Mouse (Mus musculus): ENCODE data around the gene Dvl2. TPM values are rescaled to one million over a fixed set of nuclear protein-coding genes. Genes with fewer than 3 reads are reported as not detected.

Gene Dvl2
- polyA plus RNA-seq, 1 experiment from 2014 or later, result 17.9 TPM

DNA sequence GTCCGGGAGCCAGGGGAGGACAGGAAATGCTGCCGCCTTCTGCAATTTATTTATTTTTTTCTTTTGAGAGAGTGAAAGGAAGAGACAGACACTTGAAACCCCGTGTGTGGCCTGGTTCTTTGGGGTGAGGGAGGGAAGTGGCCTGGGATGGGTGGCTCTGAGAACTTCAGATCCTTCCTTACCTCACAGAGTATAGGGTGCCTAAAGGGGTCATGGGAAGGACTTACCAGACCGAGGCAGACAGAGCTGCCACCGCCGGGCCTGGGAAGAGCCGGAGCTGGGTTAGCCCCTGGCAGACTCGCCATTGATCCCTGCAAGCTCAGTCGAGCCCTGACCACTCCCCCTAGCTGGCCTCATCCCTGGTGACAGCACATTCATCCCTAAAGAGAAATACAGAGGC is 45.0 kb downstream of the Dvl2 start:
- no peak overlapping the region for H3K4me3 ChIP-seq (replicated peaks; ENCODE audit: low read length)
- H3K9me3 ChIP-seq (ENCODE audit: control insufficient read depth, low read length), result no peaks in the 10 kb centered on the region
- H3K27me3 ChIP-seq (ENCODE audit: control insufficient read depth, insufficient read depth, low read length), result no peaks in the 10 kb centered on the region
- no peaks in the 10 kb centered on the region for H3K4me1 ChIP-seq (replicated peaks; ENCODE audit: control insufficient read depth, insufficient read depth, low read length)
- H3K9ac ChIP-seq, result no peak overlapping the region
- WGBS, result 32% methylated on average over 9 of the region's 9 CpGs
- H3K36me3 ChIP-seq (replicated peaks; ENCODE audit: control insufficient read depth, insufficient read depth), result peaks cover 52% of the 10 kb centered on the region
- DNase-seq (ENCODE audit: low spot score) (no peak), ATAC-seq (ENCODE audit: low FRiP score) (no peak)
- no peak overlapping the region for H3K4me2 ChIP-seq (replicated peaks)
- H3K27ac ChIP-seq, result no peak overlapping the region

DNA sequence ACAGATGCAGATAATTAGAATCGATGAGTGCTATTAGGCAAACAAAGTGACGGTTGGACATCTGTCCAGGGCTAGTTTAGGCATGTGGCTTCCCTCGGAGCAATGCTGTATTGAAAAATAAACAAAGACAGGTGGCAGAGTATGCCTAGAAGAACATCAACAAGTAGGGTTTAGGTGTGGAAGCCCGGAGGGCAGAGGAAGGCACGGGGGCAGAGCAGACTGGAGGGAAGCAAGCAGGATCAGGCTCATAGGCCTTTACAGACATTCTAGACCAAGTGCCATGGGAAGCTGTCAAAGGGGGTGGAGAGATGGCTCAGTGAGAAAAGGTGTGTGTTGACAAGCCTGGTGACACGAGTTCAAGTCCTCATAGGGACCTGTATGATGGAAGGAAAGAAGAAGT is 49.0 kb downstream of the Dvl2 start:
- 74% methylated on average over 6 of the region's 6 CpGs for WGBS
- ATAC-seq (ENCODE audit: low FRiP score), result no peak
- Histone ChIP-seq H3K9me3 (ENCODE audit: control insufficient read depth, low read length) (no peaks in the 10 kb centered on the region), H3K4me3 (replicated peaks; ENCODE audit: low read length) (no peak overlapping the region), H3K36me3 (replicated peaks; ENCODE audit: control insufficient read depth, insufficient read depth) (peaks cover 15% of the 10 kb centered on the region), H3K4me1 (replicated peaks; ENCODE audit: control insufficient read depth, insufficient read depth, low read length) (no peaks in the 10 kb centered on the region), H3K27ac (no peak overlapping the region), H3K27me3 (ENCODE audit: control insufficient read depth, insufficient read depth, low read length) (no peaks in the 10 kb centered on the region), H3K4me2 (replicated peaks) (no peak overlapping the region), H3K9ac (no peak overlapping the region)
- DNase-seq (ENCODE audit: low spot score), result no peak

DNA sequence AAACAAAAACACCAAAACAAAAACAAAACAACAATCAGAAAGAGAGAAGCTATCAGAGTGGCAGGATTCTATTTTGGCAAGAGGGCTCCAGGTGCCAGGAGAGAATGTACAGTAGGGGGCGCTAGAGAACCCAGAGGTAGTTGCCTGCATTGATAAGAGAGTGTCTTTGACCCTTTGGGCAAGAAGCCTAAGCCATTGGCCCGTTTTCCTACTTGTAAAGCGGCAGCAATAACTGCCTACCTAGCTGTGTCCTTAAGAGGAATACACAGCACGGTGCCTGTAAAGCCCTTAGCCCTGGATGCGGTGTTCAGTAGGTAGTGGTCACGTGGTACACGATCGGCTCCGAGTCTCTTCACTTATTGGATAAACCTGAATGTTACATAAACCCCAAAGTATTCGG is 49.4 kb downstream of the Dvl2 start:
- Histone ChIP-seq H3K36me3 (replicated peaks; ENCODE audit: control insufficient read depth, insufficient read depth) (peaks cover 11% of the 10 kb centered on the region), H3K9ac (no peak overlapping the region), H3K4me1 (replicated peaks; ENCODE audit: control insufficient read depth, insufficient read depth, low read length) (no peaks in the 10 kb centered on the region), H3K9me3 (ENCODE audit: control insufficient read depth, low read length) (no peaks in the 10 kb centered on the region), H3K4me2 (replicated peaks) (no peak overlapping the region), H3K27me3 (ENCODE audit: control insufficient read depth, insufficient read depth, low read length) (no peaks in the 10 kb centered on the region), H3K27ac (no peak overlapping the region), H3K4me3 (replicated peaks; ENCODE audit: low read length) (no peak overlapping the region)
- WGBS, result 57% methylated on average over 10 of the region's 10 CpGs
- ATAC-seq (ENCODE audit: low FRiP score), result no peak
- no peak for DNase-seq (ENCODE audit: low spot score)

DNA sequence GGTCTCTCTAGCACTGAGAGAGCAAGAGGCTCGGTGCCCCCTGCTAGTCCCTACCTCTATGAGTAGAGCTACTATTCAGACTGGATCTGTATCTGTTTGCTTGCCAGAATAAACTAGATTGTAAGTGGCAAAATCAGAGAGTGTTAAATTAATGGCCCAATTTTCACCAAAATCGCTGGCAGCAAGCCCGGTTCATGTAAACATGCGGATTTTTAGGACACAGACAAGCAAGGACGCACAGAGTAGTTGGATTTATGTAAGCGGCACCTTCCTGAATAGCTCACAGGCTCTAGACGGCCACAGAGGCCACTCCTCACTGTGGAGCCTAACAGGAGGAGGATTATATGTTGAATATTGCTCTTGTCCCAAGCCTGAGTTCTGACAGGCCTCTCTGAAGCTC is 52.8 kb downstream of the Dvl2 start:
- WGBS, result 82% methylated on average over 7 of the region's 7 CpGs
- Histone ChIP-seq H3K4me3 (replicated peaks; ENCODE audit: low read length) (no peak overlapping the region), H3K9me3 (ENCODE audit: control insufficient read depth, low read length) (no peaks in the 10 kb centered on the region), H3K9ac (no peak overlapping the region), H3K27me3 (ENCODE audit: control insufficient read depth, insufficient read depth, low read length) (no peaks in the 10 kb centered on the region), H3K4me2 (replicated peaks) (no peak overlapping the region), H3K36me3 (replicated peaks; ENCODE audit: control insufficient read depth, insufficient read depth) (no peaks in the 10 kb centered on the region), H3K4me1 (replicated peaks; ENCODE audit: control insufficient read depth, insufficient read depth, low read length) (no peaks in the 10 kb centered on the region), H3K27ac (no peak overlapping the region)
- ATAC-seq (ENCODE audit: low FRiP score) (no peak), DNase-seq (ENCODE audit: low spot score) (no peak)

DNA sequence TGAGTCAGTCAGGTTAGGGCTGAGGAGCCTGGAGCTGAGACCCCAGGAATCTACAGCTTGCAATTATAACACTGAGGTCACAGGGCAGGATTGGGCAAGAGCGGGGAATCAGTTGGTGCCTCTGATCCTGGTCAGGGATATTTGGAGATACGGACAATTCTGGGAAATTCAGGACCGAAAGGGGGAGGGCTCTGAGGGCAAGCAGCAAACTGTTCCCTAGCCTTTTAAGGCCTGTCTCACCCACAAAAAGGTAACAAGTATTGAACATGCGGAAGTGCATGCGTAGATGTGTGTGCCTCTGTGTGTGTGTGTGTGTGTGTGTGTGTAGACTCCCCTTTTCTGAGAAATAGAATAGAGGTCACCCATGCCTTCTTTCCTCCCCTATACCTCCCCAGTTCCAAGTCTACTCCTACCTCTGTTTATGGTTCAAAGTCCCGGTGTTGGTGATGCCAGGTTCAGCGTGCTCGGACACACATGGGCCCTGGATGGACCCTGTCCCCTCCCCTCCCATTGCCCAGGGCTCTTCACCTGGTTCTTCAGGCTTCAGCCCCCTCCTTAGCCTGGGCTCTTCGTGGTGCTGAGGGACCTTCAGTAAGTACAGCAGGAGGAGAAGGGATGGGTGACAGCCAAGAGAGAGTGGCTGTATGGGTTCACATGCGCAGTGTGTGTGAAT is 53.6 kb downstream of the Dvl2 start, which contains the start of gene Asgr1:
Asgr1 (plus strand) TSS at position 188 of the 673 bp plus-strand sequence.
- Histone ChIP-seq H3K4me2 (replicated peaks) (no peak within 1 kb of the TSS), H3K27me3 (ENCODE audit: control insufficient read depth, insufficient read depth, low read length) (no peaks in the 10 kb centered on the region), H3K27ac (no peak within 1 kb of the TSS), H3K9ac (no peak within 1 kb of the TSS), H3K4me1 (replicated peaks; ENCODE audit: control insufficient read depth, insufficient read depth, low read length) (no peaks in the 10 kb centered on the region), H3K4me3 (replicated peaks; ENCODE audit: low read length) (no peak within 1 kb of the TSS), H3K36me3 (replicated peaks; ENCODE audit: control insufficient read depth, insufficient read depth) (no peaks in the 10 kb centered on the region), H3K9me3 (ENCODE audit: control insufficient read depth, low read length) (no peaks in the 10 kb centered on the region)
- ATAC-seq (ENCODE audit: low FRiP score), result no peak
- WGBS, result 88% methylated on average over 10 of the region's 10 CpGs
- DNase-seq (ENCODE audit: low spot score), result no peak

DNA sequence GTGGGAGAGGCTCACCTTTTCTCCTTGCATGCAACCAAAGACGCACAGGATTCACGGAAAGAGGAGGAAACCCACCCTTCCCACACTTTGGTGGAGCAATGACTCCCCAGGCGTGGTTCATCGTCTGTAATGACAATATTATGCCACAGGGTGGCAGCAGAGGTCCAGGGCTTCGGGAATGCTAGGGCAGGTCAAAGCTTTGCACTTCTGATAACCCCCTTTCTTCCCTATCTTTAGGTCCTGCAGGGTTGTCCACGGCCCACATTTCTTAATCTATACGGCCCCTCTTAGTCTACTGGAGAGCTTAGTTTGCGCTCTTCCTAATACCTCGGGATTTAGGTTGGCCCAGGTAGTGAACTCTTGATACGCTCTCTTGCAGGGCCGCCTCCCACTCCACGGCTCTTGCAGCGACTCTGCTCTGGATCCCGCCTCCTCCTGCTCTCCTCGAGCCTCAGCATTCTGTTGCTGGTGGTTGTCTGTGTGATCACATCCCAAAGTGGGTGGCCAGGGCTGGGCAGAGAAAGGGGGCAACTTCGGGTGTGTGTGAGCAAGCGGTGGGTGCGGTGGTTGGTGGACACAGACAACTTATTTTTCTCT is 55.3 kb downstream of the Dvl2 start:
- peak; percentile 57 for ATAC-seq (ENCODE audit: low FRiP score)
- H3K9me3 ChIP-seq (ENCODE audit: control insufficient read depth, low read length), result no peaks in the 10 kb centered on the region
- H3K9ac ChIP-seq, result no peak overlapping the region
- H3K4me3 ChIP-seq (replicated peaks; ENCODE audit: low read length), result no peak overlapping the region
- 33% methylated on average over 18 of the region's 18 CpGs for WGBS
- no peak overlapping the region for H3K27ac ChIP-seq
- H3K27me3 ChIP-seq (ENCODE audit: control insufficient read depth, insufficient read depth, low read length), result no peaks in the 10 kb centered on the region
- no peaks in the 10 kb centered on the region for H3K4me1 ChIP-seq (replicated peaks; ENCODE audit: control insufficient read depth, insufficient read depth, low read length)
- peak; percentile 84 for DNase-seq (ENCODE audit: low spot score)
- no peaks in the 10 kb centered on the region for H3K36me3 ChIP-seq (replicated peaks; ENCODE audit: control insufficient read depth, insufficient read depth)
- H3K4me2 ChIP-seq (replicated peaks), result peak overlapping the region; percentile 13; the same call in 1 of the 2 replicates

DNA sequence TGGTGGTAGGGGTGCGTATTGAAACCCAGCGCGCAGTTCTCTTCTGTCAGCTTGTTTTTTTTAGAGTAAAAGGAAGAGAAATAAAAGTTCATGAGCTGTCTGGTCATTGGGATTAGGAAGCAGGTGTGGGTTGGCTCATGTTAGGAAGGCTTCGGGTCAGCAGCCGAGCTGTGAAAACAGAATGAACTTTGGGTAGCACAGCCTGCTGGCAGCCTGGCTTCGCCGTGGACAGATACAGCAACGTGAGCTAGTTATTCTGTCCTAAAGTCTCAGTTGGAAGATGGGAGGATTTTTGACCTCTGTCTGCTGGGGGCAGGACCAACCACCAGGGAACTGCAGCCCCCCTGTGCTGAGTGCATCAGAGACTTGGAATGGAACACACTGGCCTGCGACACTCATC is 57.4 kb downstream of the Dvl2 start:
- no peak overlapping the region for H3K4me2 ChIP-seq (replicated peaks)
- H3K27ac ChIP-seq, result no peak overlapping the region
- no peaks in the 10 kb centered on the region for H3K9me3 ChIP-seq (ENCODE audit: control insufficient read depth, low read length)
- H3K27me3 ChIP-seq (ENCODE audit: control insufficient read depth, insufficient read depth, low read length), result no peaks in the 10 kb centered on the region
- ATAC-seq (ENCODE audit: low FRiP score) (no peak), DNase-seq (ENCODE audit: low spot score) (no peak)
- H3K36me3 ChIP-seq (replicated peaks; ENCODE audit: control insufficient read depth, insufficient read depth), result no peaks in the 10 kb centered on the region
- no peak overlapping the region for H3K9ac ChIP-seq
- no peaks in the 10 kb centered on the region for H3K4me1 ChIP-seq (replicated peaks; ENCODE audit: control insufficient read depth, insufficient read depth, low read length)
- no peak overlapping the region for H3K4me3 ChIP-seq (replicated peaks; ENCODE audit: low read length)
- 83% methylated on average over 9 of the region's 9 CpGs for WGBS

DNA sequence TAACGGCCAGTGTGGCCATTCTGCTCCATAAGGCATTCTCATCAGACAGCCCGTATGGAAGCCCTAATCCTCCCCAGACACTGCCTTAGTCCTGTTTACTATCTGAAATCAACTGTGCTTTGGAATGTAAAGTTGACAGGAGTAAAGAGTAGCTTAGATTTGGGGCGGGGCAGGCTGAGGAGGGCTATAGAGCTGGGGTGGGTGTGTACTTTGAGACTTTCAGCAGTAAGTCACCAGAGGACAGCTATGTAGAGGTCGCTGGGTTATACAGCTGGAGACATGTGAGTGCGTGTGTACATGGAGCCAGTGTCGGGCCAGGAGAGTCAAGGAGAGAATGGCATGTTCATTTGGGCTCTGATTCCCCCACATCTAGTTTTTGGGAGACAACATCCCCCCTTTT is 59.5 kb downstream of the Dvl2 start:
- ATAC-seq (ENCODE audit: low FRiP score) (no peak), DNase-seq (ENCODE audit: low spot score) (no peak)
- Histone ChIP-seq H3K4me3 (replicated peaks; ENCODE audit: low read length) (no peak overlapping the region), H3K36me3 (replicated peaks; ENCODE audit: control insufficient read depth, insufficient read depth) (no peaks in the 10 kb centered on the region), H3K9me3 (ENCODE audit: control insufficient read depth, low read length) (no peaks in the 10 kb centered on the region), H3K27ac (no peak overlapping the region), H3K27me3 (ENCODE audit: control insufficient read depth, insufficient read depth, low read length) (no peaks in the 10 kb centered on the region), H3K4me1 (replicated peaks; ENCODE audit: control insufficient read depth, insufficient read depth, low read length) (no peaks in the 10 kb centered on the region), H3K4me2 (replicated peaks) (no peak overlapping the region), H3K9ac (no peak overlapping the region)
- WGBS, result 80% methylated on average over 6 of the region's 6 CpGs
